Mouse (Mus musculus) brain, embryonic 14.5 days (tissue): ENCODE measurements around the gene Cetn3.

Experiments
- CTCF ChIP-seq: fragments of 200-500 bp; IDR thresholded peaks from 2 replicates; pipeline ENCODE4 v1.5.1; 2012; ENCODE audit warnings: inconsistent platforms, mild to moderate bottlenecking, moderate library complexity, borderline replicate concordance; ENCODE audit not compliant: insufficient read depth, insufficient read length; ENCODE audit errors: extremely low read depth
- POLR2A ChIP-seq: fragments of 200-500 bp; IDR thresholded peaks from 2 replicates; pipeline ENCODE4 v1.6.1; 2012; ENCODE audit warnings: mild to moderate bottlenecking, inconsistent platforms, borderline replicate concordance; ENCODE audit not compliant: poor library complexity, insufficient read depth, insufficient read length, severe bottlenecking; ENCODE audit errors: extremely low read depth

- TF ChIP-seq CTCF (no peak), POLR2A (peak; percentile 59)
Measured at GRCm38 (mm10) chr13:81783405-81784342, 797 bp downstream of the Cetn3 start.
